Mouse (Mus musculus) hindbrain, postnatal 0 days (tissue): ENCODE data around the gene March6. TPM values are rescaled to one million over a fixed set of nuclear protein-coding genes. Genes with fewer than 3 reads are reported as not detected.

Experiments used
- ATAC-seq: fragments of 200-750 bp; cut with Nextera tagmentation; 2 replicates; pipeline ENCODE4 v1.8.0; 2017; ENCODE audit warnings: mild to moderate bottlenecking, moderate TSS enrichment, moderate library complexity
- DNase-seq: peaks from one replicate; pipeline ENCODE4 v3.0.0-alpha.2; 2015; ENCODE audit warnings: low spot score
- H3K27ac ChIP-seq: fragments of 300-500 bp; sonication (generic); 2 replicates; pipeline ENCODE4 v1.5.1; 2014; ENCODE audit warnings: mild to moderate bottlenecking
- H3K27me3 ChIP-seq: fragments of 300-500 bp; sonication (generic); 2 replicates; pipeline ENCODE4 v1.6.1; 2014; ENCODE audit warnings: low read length, mixed read lengths; ENCODE audit not compliant: insufficient read depth
- H3K36me3 ChIP-seq: fragments of 300-500 bp; sonication (generic); 2 replicates; pipeline ENCODE4 v1.6.1; 2014; ENCODE audit warnings: low read length, mixed read lengths; ENCODE audit not compliant: insufficient read depth
- H3K4me1 ChIP-seq: fragments of 300-500 bp; sonication (generic); 2 replicates; pipeline ENCODE4 v1.6.1; 2014; ENCODE audit warnings: antibody characterized with exemption, low read length, mixed read lengths; ENCODE audit not compliant: insufficient read depth
- H3K4me2 ChIP-seq: fragments of 300-500 bp; sonication (generic); 2 replicates; pipeline ENCODE4 v1.6.1; 2014; ENCODE audit warnings: low read depth, mild to moderate bottlenecking, low read length, moderate library complexity, mixed read lengths
- H3K4me3 ChIP-seq: fragments of 300-500 bp; sonication (generic); 2 replicates; pipeline ENCODE4 v1.5.1; 2014; ENCODE audit warnings: low read length
- H3K9ac ChIP-seq: fragments of 300-500 bp; sonication (generic); replicated peaks from 2 replicates; pipeline ENCODE4 v1.6.1; 2014; ENCODE audit warnings: mild to moderate bottlenecking, low read length, moderate library complexity, mixed read lengths
- H3K9me3 ChIP-seq: fragments of 300-500 bp; sonication (generic); 2 replicates; pipeline ENCODE4 v1.6.1; 2016; ENCODE audit warnings: low read length, mixed read lengths
- CTCF ChIP-seq: IDR thresholded peaks from 2 replicates; pipeline ENCODE4 v1.5.1; 2016; ENCODE audit warnings: antibody characterized with exemption, control low read depth, low read depth
- WGBS: fragments of 180-500 bp; shearing (Covaris S2); extraction: QIAGEN DNeasy Blood & Tissue Kit; methylation state at CpG from one replicate; pipeline ENCODE4 v1.1.7; 2014; 5-methylcytosine and 5-hydroxymethylcytosine counted together
- polyA plus RNA-seq: library from polyadenylated mRNA; unstranded; fragments of >200 nt; fragmentation: Nextera tagmentation; extraction: Ambion mirVana; gene quantifications from 2 replicates; pipeline ENCODE4 v1.2.1, GENCODE M21; 2015
- total RNA-seq: library from RNA; depleted of rRNA; stranded (reverse); fragments of >200 nt; gene quantifications from 2 replicates; pipeline ENCODE4 v1.2.3, GENCODE M21; 2014; rRNA removed

March6 gene
- total and polyA plus RNA-seq, 2 experiments from 2014 or later: 57.4 to 154 TPM

- Histone ChIP-seq H3K4me3 (no peak overlapping the region), H3K9ac (no peak overlapping the region), H3K4me2 (no peak overlapping the region), H3K4me1 (no peaks in the 10 kb centered on the region), H3K9me3 (no peaks in the 10 kb centered on the region), H3K27ac (no peak overlapping the region), H3K36me3 (no peaks in the 10 kb centered on the region), H3K27me3 (no peaks in the 10 kb centered on the region)
- no peak for ATAC-seq
- DNase-seq: no peak
- WGBS: 85% methylated on average over 6 of the region's 6 CpGs
- no peak for TF ChIP-seq CTCF
Measured at GRCm38 (mm10) chr15:31413662-31414061, 117.2 kb downstream of the March6 start.

GRCm38 (mm10) chr15:31412933-31413332 is 117.9 kb downstream of the March6 start:
- ATAC-seq (no peak), DNase-seq (no peak)
- H3K4me1 ChIP-seq: no peaks in the 10 kb centered on the region
- no peak overlapping the region for H3K9ac ChIP-seq
- H3K27me3 ChIP-seq: no peaks in the 10 kb centered on the region
- no peaks in the 10 kb centered on the region for H3K9me3 ChIP-seq
- no peaks in the 10 kb centered on the region for H3K36me3 ChIP-seq
- 45% methylated on average over 3 of the region's 3 CpGs for WGBS
- H3K4me2 ChIP-seq: no peak overlapping the region
- no peak overlapping the region for H3K4me3 ChIP-seq
- H3K27ac ChIP-seq: no peak overlapping the region
- TF ChIP-seq CTCF: no peak

- no peak overlapping the region for H3K4me2 ChIP-seq
- no peaks in the 10 kb centered on the region for H3K4me1 ChIP-seq
- DNase-seq (no peak), ATAC-seq (no peak)
- H3K36me3 ChIP-seq: no peaks in the 10 kb centered on the region
- H3K9me3 ChIP-seq: no peaks in the 10 kb centered on the region
- H3K4me3 ChIP-seq: no peak overlapping the region
- 81% methylated on average over 6 of the region's 6 CpGs for WGBS
- H3K27ac ChIP-seq: no peak overlapping the region
- H3K27me3 ChIP-seq: no peaks in the 10 kb centered on the region
- no peak for TF ChIP-seq CTCF
- no peak overlapping the region for H3K9ac ChIP-seq
Measured at GRCm38 (mm10) chr15:31412436-31412835, 118.4 kb downstream of the March6 start.

DNA sequence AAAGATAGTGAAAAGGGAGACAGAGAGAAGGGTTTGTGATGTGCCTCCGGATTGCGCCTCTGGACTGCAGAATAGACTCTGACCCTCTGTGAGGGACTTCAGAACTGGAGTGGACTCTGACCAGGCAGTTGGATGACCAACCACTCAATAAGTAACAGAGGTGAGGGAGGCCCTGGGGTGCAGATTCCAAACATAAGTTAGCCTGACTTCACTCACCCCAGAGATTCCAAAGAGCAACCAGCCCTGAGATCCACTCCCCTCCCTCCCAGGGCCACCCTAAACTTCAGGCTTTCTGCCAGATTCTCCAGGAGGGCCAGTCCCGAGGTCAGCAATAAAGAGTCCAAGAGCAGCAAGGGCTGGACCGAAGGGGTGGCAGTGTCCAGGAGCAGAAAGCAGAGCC is 123.4 kb downstream of the March6 start:
- no peak overlapping the region for H3K27ac ChIP-seq
- H3K4me1 ChIP-seq: no peaks in the 10 kb centered on the region
- no peaks in the 10 kb centered on the region for H3K27me3 ChIP-seq
- no peak for TF ChIP-seq CTCF
- no peak for DNase-seq
- H3K4me3 ChIP-seq: no peak overlapping the region
- no peaks in the 10 kb centered on the region for H3K36me3 ChIP-seq
- no peaks in the 10 kb centered on the region for H3K9me3 ChIP-seq
- H3K9ac ChIP-seq: no peak overlapping the region
- no peak overlapping the region for H3K4me2 ChIP-seq
- ATAC-seq: no peak
- WGBS: 75% methylated on average over 4 of the region's 4 CpGs

DNA sequence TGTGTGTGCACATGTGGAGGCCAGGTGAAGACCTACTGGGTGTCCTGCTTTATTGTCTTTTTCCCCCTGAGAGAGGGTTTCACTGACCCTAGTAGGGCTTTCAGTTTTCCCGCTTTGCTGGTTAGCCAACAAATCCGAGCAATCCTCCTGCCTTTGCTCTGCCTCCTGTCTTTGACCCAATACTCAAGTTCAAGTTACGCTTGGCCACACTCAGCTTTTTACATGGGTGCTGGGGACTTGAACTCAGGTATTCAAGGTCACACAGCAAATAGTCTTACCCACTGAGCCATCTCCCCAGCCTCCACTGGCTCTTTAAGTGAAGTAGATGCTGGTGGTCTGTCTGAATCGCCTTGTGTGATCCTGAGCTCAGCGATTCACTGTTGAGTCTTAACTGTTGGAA is 124.0 kb downstream of the March6 start:
- Histone ChIP-seq H3K4me1 (no peaks in the 10 kb centered on the region), H3K36me3 (no peaks in the 10 kb centered on the region), H3K27me3 (no peaks in the 10 kb centered on the region), H3K27ac (no peak overlapping the region), H3K9me3 (no peaks in the 10 kb centered on the region), H3K9ac (no peak overlapping the region), H3K4me2 (no peak overlapping the region), H3K4me3 (no peak overlapping the region)
- DNase-seq (no peak), ATAC-seq (no peak)
- TF ChIP-seq CTCF: no peak
- 84% methylated on average over 5 of the region's 5 CpGs for WGBS

Other genes with a start within 250 kb of the March6 start
- 1.6 and 3.3 TPM in 2 replicates for gene Ankrd33b, start 163.3 kb downstream of the March6 start, total RNA-seq
- 1.2 and 1.6 TPM in 2 replicates for gene Ankrd33b, start 163.3 kb downstream of the March6 start, polyA plus RNA-seq
- 0.68 and 0.73 TPM in 2 replicates for gene Ropn1l, start 77.3 kb downstream of the March6 start, total RNA-seq
- gene Ropn1l, start 77.3 kb downstream of the March6 start, polyA plus RNA-seq: 3.4 and 3.7 TPM in 2 replicates
- 15.2 and 21.2 TPM in 2 replicates for gene Cmbl, start 34.3 kb upstream of the March6 start, total RNA-seq
- 22.7 and 24.9 TPM in 2 replicates for gene Cmbl, start 34.3 kb upstream of the March6 start, polyA plus RNA-seq
- gene Cct5, start 70.8 kb upstream of the March6 start, total RNA-seq: 251 and 279 TPM in 2 replicates
- gene Cct5, start 70.8 kb upstream of the March6 start, polyA plus RNA-seq: 416 and 423 TPM in 2 replicates
- gene Fam173b, start 70.8 kb upstream of the March6 start, total RNA-seq: 7.4 and 12.5 TPM in 2 replicates
- gene Fam173b, start 70.8 kb upstream of the March6 start, polyA plus RNA-seq: 8.2 and 8.9 TPM in 2 replicates